In the genomic region with DNA sequence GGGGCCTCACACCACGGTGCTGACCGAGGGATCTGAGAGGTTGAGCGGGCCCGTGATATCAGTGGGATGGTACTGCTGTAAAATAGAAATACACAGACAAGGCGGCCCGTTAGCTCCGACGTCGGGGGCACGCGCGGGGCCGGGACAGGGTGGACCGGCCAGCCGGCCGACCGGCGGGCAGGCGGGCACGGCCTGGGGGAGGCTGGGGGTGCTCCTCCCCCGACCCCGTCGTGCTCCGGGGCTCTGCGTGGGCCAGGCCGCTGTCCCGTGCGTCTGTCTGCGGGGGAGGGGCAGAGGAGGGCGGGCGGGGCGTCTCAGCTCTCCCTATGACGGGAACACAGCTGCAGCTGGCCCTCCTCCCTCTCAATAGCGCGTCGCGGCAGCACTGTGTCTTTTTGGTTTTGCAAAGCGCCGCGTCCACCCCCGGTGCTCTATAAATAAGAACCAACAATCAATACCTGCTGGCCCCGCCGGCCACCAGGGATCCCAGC, we compare ENCODE assay signal across 9 mouse cellular contexts. TPM values are rescaled to one million over a fixed set of nuclear protein-coding genes. Genes with fewer than 3 reads are reported as not detected.
DNase-seq lines count a peak whose midpoint lies in the region; ATAC-seq and TF ChIP-seq lines count a peak whose summit lies in the region.
"Had no signal": no experiment of that assay in that cellular context is flagged by ENCODE, and none has a peak within 500 bp of the region (broad histone marks: within the 10 kb centered on the region; RNA-seq: fewer than 3 reads in every experiment).

No protein-coding gene starts in this region.

- peak; percentile 59 for DNase-seq in gastrocnemius, adult 2 months
- DNase-seq in gastrocnemius, adult 8-10 months (ENCODE audit: low spot score in 2 of 2) = no peak
- DNase-seq in NIH3T3 (ENCODE audit: low read depth) = peak; percentile 71
- no peak for DNase-seq in embryo, embryonic 11 days
- no peak for DNase-seq in cerebellum, adult 18-20 months

- 0 out of 2 replicates have a peak overlapping the region, but pooled peaks have one; percentile 31 for H3K9ac ChIP-seq in heart, embryonic 16.5 days (ENCODE audit: low read length)
- peak overlapping the region; percentile 46; the same call in 1 of the 2 replicates for H3K9ac ChIP-seq in limb, embryonic 12.5 days (replicated peaks)
- H3K9ac ChIP-seq in neural tube, embryonic 12.5 days = 0 out of 2 replicates have a peak overlapping the region, but pooled peaks have one; percentile 33

- TF ChIP-seq CTCF in gastrocnemius, adult 2 months (IDR thresholded peaks at IDR 0.05) = no peak

- H3K36me3 ChIP-seq in heart, embryonic 16.5 days (ENCODE audit: control insufficient read depth, insufficient read depth) = no peaks in the 10 kb centered on the region
- H3K36me3 ChIP-seq in limb, embryonic 12.5 days = no peaks in the 10 kb centered on the region
- no peaks in the 10 kb centered on the region for H3K36me3 ChIP-seq in neural tube, embryonic 12.5 days

- intact Hi-C loops in gastrocnemius, adult 2 months (cut with DNase I) = loop anchor here (2.0 to 5.0 kb wide), 3 partner anchors 65 to 165 kb away; no protein-coding TSS in a partner anchor

- no peaks in the 10 kb centered on the region for H3K9me3 ChIP-seq in heart, embryonic 16.5 days (replicated peaks; ENCODE audit: control insufficient read depth, low read length)
- no peaks in the 10 kb centered on the region for H3K9me3 ChIP-seq in limb, embryonic 12.5 days
- H3K9me3 ChIP-seq in neural tube, embryonic 12.5 days = no peaks in the 10 kb centered on the region

- peak overlapping the region; percentile 66 for H3K4me3 ChIP-seq in gastrocnemius, adult 2 months
- peak overlapping the region; percentile 49 for H3K4me3 ChIP-seq in heart, embryonic 16.5 days (ENCODE audit: low read length)
- H3K4me3 ChIP-seq in limb, embryonic 12.5 days (replicated peaks) = peak overlapping the region; percentile 31
- H3K4me3 ChIP-seq in neural tube, embryonic 12.5 days = peak overlapping the region; percentile 29

- peak overlapping the region; percentile 62 for H3K27ac ChIP-seq in gastrocnemius, adult 2 months
- H3K27ac ChIP-seq in heart, embryonic 16.5 days (ENCODE audit: low read length) = no peak overlapping the region
- H3K27ac ChIP-seq in limb, embryonic 12.5 days = no peak overlapping the region
- H3K27ac ChIP-seq in neural tube, embryonic 12.5 days = no peak overlapping the region

- peaks cover 13% of the 10 kb centered on the region for H3K4me1 ChIP-seq in heart, embryonic 16.5 days (ENCODE audit: control insufficient read depth, insufficient read depth, low read length)
- peaks cover 17% of the 10 kb centered on the region; the same call in 1 of the 2 replicates for H3K4me1 ChIP-seq in limb, embryonic 12.5 days (replicated peaks)
- peaks cover 23% of the 10 kb centered on the region for H3K4me1 ChIP-seq in neural tube, embryonic 12.5 days

- peak overlapping the region; percentile 65 for H3K4me2 ChIP-seq in heart, embryonic 16.5 days (ENCODE audit: low read depth, low read length)
- peak overlapping the region; percentile 53 for H3K4me2 ChIP-seq in limb, embryonic 12.5 days
- peak overlapping the region; percentile 55 for H3K4me2 ChIP-seq in neural tube, embryonic 12.5 days (replicated peaks)

- peaks cover 87% of the 10 kb centered on the region for H3K27me3 ChIP-seq in heart, embryonic 16.5 days (ENCODE audit: control insufficient read depth, insufficient read depth, low read length)
- H3K27me3 ChIP-seq in limb, embryonic 12.5 days = peaks cover 100% of the 10 kb centered on the region
- peaks cover 92% of the 10 kb centered on the region for H3K27me3 ChIP-seq in neural tube, embryonic 12.5 days (replicated peaks)

- ATAC-seq in heart, embryonic 16.5 days (replicated peaks; ENCODE audit: extremely low read depth, insufficient read depth, low FRiP score) = no peak
- no peak for ATAC-seq in limb, embryonic 12.5 days (ENCODE audit: insufficient number of reproducible peaks, insufficient read depth, low FRiP score, low TSS enrichment, low read depth)
- peak; percentile 19 for ATAC-seq in neural tube, embryonic 12.5 days (ENCODE audit: low FRiP score, low read depth)

- WGBS in heart, embryonic 16.5 days = 6% methylated on average over 40 of the region's 43 CpGs
- WGBS in limb, embryonic 12.5 days = 9% methylated on average over 36 of the region's 43 CpGs
- WGBS in neural tube, embryonic 12.5 days = 5% methylated on average over 42 of the region's 43 CpGs

RNA-seq across cellular contexts. Expression of a gene that starts 2.4 kb away (rescaled TPM):
- total RNA-seq in gastrocnemius, adult 2 months (2021) = not detected
- not detected for total RNA-seq in gastrocnemius, adult 8-10 months (2022)
- 0.89 and 1.2 TPM in 2 replicates for polyA plus RNA-seq in heart, embryonic 16.5 days (2015; fragmentation: Nextera tagmentation; extraction: Ambion mirVana)
- polyA plus RNA-seq in limb, embryonic 12.5 days (2016; fragmentation: Nextera tagmentation; extraction: Ambion mirVana) = not detected in 2 replicates
- polyA plus RNA-seq in neural tube, embryonic 12.5 days (2016; fragmentation: Nextera tagmentation; extraction: Ambion mirVana) = not detected in 2 replicates
- total RNA-seq: MEL had no signal

RNA-seq across cellular contexts. Expression of a gene that starts 4.2 kb away (rescaled TPM):
- total RNA-seq in gastrocnemius, adult 2 months (2021) = not detected
- not detected for total RNA-seq in gastrocnemius, adult 8-10 months (2022)
- polyA plus RNA-seq in heart, embryonic 16.5 days (2015; fragmentation: Nextera tagmentation; extraction: Ambion mirVana) = not detected in 2 replicates
- not detected in 2 replicates for polyA plus RNA-seq in limb, embryonic 12.5 days (2016; fragmentation: Nextera tagmentation; extraction: Ambion mirVana)
- polyA plus RNA-seq in neural tube, embryonic 12.5 days (2016; fragmentation: Nextera tagmentation; extraction: Ambion mirVana) = not detected in 2 replicates
- total RNA-seq: MEL had no signal

RNA-seq across cellular contexts. Expression of a gene that starts 19.8 kb away (rescaled TPM):
- total RNA-seq in gastrocnemius, adult 2 months (2021) = 10 to 100 TPM; 29.7 to 32.3 TPM
- total RNA-seq in gastrocnemius, adult 8-10 months (2022) = 10 to 100 TPM; 30.4 to 33.4 (median 31.3) TPM
- 80.5 and 86.6 TPM in 2 replicates for polyA plus RNA-seq in heart, embryonic 16.5 days (2015; fragmentation: Nextera tagmentation; extraction: Ambion mirVana)
- 141 and 151 TPM in 2 replicates for polyA plus RNA-seq in limb, embryonic 12.5 days (2016; fragmentation: Nextera tagmentation; extraction: Ambion mirVana)
- polyA plus RNA-seq in neural tube, embryonic 12.5 days (2016; fragmentation: Nextera tagmentation; extraction: Ambion mirVana) = 142 and 144 TPM in 2 replicates

RNA-seq across cellular contexts. Expression of a gene that starts 19.9 kb away (rescaled TPM):
- total RNA-seq in gastrocnemius, adult 2 months (2021) = 10 to 100 TPM; 28.0 to 35.5 TPM
- total RNA-seq in gastrocnemius, adult 8-10 months (2022) = 10 to 100 TPM; 29.0 to 36.4 (median 31.2) TPM
- 154 and 157 TPM in 2 replicates for polyA plus RNA-seq in heart, embryonic 16.5 days (2015; fragmentation: Nextera tagmentation; extraction: Ambion mirVana)
- polyA plus RNA-seq in limb, embryonic 12.5 days (2016; fragmentation: Nextera tagmentation; extraction: Ambion mirVana) = 217 and 218 TPM in 2 replicates
- polyA plus RNA-seq in neural tube, embryonic 12.5 days (2016; fragmentation: Nextera tagmentation; extraction: Ambion mirVana) = 201 and 204 TPM in 2 replicates

RNA-seq across cellular contexts. Expression of a gene that starts 26.9 kb away (rescaled TPM):
- total RNA-seq in gastrocnemius, adult 2 months (2021) = not detected
- not detected for total RNA-seq in gastrocnemius, adult 8-10 months (2022)
- polyA plus RNA-seq in heart, embryonic 16.5 days (2015; fragmentation: Nextera tagmentation; extraction: Ambion mirVana) = 0.14 TPM in 1 of 2 replicates, not detected in the other
- polyA plus RNA-seq in limb, embryonic 12.5 days (2016; fragmentation: Nextera tagmentation; extraction: Ambion mirVana) = 0.19 and 0.93 TPM in 2 replicates
- 8.1 and 11.3 TPM in 2 replicates for polyA plus RNA-seq in neural tube, embryonic 12.5 days (2016; fragmentation: Nextera tagmentation; extraction: Ambion mirVana)
- total RNA-seq: MEL had no signal

Comparison
In these comparisons a context has a peak if more than half of its experiments do, and no peak if none do; other contexts are left out.
1. DNase-seq: peak in gastrocnemius, adult 2 months (single experiment) and NIH3T3 (single experiment); none in gastrocnemius, adult 8-10 months (0 of 2), embryo, embryonic 11 days (single experiment) and cerebellum, adult 18-20 months (0 of 2).
2. Peak in every context shown above with its lines, with median percentiles within 50 percentile points of each other: H3K4me3 ChIP-seq, H3K4me2 ChIP-seq and H3K9ac ChIP-seq.